Mouse (Mus musculus): Measurements from ENCODE around the gene Trim15.
A peak's percentile ranks its signal among the peaks of the same experiment; 100 is the strongest.
"Not testable (repeated sequence)": the region's sequence is repeated elsewhere in the genome, so short reads cannot be mapped to it uniquely, and the experiment has no call there.

Gene Trim15

DNA sequence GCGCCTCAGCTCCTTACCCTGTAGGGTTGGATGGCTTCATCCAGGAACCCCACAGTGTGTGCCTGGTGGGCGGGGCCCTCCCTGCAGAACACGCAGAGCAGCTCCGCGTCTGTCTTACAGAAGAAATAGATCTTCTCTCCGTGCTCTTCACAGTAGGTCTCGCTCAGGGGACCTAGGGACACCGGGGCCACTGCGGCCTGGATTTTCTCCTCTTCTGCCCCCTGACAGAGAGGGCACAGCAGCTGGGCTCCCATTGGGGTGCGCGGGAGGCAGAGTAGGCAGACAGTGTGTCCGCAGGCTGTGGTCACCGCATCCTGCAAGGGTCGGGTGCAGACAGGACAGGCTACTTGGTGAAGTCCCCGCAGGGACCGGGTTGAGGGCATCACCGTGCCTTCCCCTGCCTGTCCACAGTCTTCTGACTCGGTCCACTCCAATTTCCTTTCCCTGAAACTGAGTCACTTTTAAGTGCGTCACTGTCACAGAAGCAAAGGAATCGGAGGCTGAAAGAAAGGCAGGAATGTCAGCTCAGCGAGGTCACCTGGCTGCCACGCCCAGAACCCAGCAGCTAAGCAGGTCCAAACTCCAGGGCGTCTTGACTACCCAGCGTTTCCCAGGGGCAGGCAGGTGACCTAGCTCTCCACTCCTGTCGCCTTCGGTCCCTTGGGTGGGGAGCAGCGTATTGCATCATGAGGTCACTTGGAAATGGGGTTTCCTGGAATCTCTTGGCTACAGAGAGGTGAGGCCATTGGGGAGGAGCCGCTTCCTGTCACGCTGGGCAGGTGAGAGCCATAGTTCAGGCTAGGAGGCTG, at the start of gene Trim15:
Trim15 (minus strand) TSS at position 492 of the 809 bp plus-strand sequence.
- DNase-seq = no peak

GRCm38 (mm10) chr17:36915076-36915475, 48.1 kb upstream of the Trim15 start:
- DNase-seq = peak; percentile 53 to 71

DNA sequence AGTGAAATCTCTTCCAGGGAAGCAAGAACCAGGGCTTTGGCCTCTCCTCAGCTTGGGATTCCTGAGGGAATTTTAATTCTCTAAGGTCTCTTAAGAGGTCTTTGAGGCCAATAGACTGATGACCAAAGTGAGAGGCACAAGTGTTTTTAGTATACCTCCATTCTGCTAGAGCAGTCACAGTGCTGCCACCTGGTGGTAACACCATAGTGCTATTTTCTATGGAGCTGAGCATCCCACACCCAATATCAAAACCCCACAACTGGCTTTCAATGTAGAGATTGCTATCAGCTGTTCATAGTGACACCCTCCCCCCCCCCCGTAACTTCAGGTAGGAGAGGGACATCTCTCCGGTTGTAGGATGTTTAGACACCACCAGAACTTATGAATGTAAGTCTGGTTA, 47.1 kb upstream of the Trim15 start:
- DNase-seq = peak; percentile 81 to 83

DNA sequence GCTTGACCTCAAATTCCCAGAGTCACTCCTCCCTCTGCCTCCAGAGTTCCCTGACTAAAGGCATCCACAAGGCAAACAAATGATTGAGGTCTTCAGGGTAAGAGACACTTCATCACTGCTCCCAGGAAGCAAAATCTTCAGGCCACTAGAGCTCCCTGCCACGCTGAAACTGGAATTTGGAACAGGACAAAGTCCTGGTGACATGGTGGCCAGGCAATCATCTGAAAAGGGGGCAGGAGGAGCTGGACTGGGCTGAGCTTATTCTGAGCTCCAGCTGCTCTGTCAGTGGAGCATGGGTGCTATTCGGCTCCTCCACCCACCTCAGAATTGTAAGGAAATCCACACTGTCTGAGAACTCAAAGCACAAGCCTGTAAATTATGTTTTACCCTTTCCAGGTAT, 45.0 kb upstream of the Trim15 start:
- no peak for DNase-seq

- no peak for DNase-seq
Measured at GRCm38 (mm10) chr17:36909802-36910201, 42.8 kb upstream of the Trim15 start.

DNA sequence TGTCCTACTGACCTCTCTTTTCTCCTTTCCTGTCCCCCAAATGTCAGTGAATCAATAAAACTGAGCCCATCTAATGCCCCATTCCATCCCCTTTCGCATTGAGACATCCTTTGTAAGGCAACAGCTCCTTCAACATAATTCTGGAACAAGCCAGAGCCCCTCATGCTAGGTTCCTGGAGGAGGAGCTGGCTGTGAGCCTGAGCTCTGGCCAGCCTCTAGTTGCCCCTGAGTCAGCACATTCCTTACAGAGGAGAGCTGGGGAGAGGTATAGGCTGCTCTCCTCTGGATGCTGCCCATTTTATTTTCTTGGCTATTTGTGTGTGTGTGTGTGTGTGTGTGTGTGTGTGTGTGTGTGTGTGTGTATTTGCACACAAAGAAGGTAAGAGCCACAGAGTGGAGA, 41.2 kb upstream of the Trim15 start:
- DNase-seq = no peak

DNA sequence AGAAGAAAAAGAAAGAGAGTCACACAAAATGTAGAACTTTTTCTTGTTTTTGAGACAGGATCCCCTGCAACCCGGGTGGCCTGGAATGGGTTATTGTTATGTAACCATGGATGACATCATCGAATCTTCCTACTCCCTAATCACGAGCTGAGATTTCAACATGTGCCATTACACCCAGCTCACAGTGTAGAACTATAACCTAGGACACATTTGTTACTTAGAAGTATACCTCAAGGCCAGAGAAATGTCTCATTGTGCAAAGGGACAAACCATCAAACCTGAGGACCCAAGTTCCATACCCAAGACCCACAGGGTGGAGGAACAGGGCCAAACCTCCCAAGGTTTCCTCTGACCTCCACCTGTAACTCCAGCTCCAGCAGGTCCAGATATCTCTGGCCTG, 36.6 kb upstream of the Trim15 start:
- no peak for DNase-seq

GRCm38 (mm10) chr17:36900691-36901090, 33.7 kb upstream of the Trim15 start:
- no peak for DNase-seq

GRCm38 (mm10) chr17:36900001-36900400, 33.0 kb upstream of the Trim15 start:
- DNase-seq = no peak

DNA sequence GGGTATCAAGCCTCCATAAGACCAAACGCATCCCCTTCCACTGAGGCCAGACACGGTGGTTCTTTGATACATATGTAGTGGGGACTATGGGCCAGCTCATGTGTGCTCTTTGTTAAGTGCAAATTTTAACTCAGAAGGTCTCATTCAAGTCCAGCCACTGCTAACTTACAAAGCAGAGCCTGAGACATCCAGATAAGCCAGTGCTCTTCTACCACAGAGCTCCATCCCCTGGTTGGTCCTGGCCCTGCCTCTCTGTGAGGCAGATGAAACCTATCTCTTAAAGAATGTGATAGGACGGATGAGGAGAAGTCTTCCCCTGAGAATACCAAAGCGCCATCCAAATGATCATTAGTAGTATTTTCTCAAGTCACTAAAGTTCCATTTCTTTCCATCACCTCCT, 32.4 kb upstream of the Trim15 start:
- no peak for DNase-seq

DNA sequence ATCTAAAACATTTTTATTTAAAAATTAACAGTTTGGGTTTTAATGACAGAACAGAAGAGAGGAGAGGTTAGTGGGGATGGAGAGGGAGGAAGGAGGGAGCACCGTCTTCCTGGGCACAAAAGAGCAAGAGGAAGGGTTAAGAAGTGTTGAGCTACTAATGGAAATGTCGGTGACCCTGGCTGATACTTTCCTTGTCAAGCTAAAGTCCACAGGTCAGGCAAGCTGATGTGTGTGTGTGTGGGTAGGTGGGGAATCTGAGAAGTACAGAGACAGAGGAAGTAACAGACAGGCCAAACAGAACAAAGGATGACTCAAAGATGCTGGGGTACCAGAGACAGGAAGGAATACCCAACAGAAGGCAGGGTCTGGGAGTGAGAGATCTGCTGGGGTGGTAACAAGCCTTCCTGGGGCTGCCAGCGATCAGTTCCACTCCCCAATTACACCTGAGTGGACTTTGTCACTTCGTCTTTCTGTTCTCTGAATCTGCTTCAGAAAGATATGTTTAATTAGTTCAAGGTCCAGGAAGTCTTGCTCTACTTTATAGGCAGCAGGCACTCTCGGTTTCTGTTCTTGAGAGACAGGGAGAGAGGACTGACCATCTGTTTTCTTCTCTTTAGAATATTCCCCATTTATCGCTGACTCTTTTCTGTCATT, 30.7 kb upstream of the Trim15 start, which contains the start of gene Trim31:
Trim31 (plus strand) TSS at position 567 of the 654 bp plus-strand sequence.
- DNase-seq = no peak

- DNase-seq = no peak
Measured at GRCm38 (mm10) chr17:36897065-36897464, 30.1 kb upstream of the Trim15 start.

GRCm38 (mm10) chr17:36896583-36896982, 29.6 kb upstream of the Trim15 start:
- peak; percentile 45 to 50 for DNase-seq

- DNase-seq = no peak
Measured at GRCm38 (mm10) chr17:36893387-36893786, 26.4 kb upstream of the Trim15 start.

DNA sequence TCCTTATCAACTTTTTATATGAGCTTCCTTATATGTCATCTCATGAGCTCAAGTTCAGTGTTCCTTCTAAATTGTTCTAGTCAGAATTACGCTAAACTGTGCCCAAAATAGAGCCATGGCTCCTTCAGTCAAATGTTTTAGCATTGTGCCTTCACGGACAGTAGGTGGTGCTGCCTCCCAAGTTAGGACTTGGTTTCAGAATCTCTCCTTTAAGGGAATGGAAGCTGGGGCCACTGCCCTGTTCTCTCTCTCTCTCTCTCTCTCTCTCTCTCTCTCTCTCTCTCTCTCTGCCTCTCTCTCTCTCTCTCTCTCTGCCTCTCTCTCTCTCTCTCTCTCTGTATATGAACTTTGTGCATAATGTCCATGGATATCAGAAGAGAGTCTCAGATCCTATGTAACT, 25.4 kb upstream of the Trim15 start:
- DNase-seq = peak; percentile 27 to 42

- DNase-seq = not testable (repeated sequence)
Measured at GRCm38 (mm10) chr17:36891496-36891895, 24.5 kb upstream of the Trim15 start.

DNA sequence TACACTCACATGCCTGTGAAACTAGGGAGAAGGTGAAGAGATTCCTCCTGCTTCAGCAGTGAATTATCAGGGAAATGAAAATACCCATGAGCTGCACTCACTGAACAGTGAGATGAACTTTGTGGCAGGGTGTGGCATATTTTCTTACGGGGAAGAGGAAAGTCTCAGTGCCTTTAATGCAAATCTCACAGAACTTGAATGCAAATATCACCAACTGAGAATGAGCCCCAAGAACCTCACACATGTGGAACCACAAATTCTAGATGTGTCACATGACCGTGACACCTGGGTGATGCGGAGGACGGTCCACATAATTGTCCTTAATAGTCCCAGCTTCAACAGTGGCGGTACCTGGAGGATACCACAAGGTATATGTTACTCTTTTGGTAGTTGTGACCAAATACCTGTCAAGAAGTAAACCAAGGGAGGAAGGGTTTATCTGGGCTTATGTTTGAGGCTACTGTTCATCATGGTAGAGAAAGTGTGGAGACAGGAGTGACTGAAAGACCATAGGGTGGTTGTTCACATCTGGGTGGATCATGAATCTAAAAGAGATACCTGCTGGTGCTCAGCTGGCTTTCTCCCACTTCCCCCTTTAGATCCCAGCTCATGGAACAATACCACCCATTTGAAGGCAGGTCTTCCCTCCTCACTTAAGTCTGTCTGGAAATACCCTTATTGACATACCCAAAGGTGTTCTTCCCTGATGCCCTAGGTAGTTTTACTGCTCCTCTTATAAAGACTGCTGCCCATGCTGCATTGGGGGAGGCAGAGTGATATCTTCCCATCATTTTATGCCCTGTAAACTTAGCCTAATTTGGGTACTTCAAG, 23.3 kb upstream of the Trim15 start, which contains the start of gene Trim40:
Trim40 (minus strand) TSS at position 51 of the 831 bp plus-strand sequence.
- DNase-seq = no peak

- DNase-seq = no peak
Measured at GRCm38 (mm10) chr17:36885132-36885790, 18.3 kb upstream of the Trim15 start.

DNA sequence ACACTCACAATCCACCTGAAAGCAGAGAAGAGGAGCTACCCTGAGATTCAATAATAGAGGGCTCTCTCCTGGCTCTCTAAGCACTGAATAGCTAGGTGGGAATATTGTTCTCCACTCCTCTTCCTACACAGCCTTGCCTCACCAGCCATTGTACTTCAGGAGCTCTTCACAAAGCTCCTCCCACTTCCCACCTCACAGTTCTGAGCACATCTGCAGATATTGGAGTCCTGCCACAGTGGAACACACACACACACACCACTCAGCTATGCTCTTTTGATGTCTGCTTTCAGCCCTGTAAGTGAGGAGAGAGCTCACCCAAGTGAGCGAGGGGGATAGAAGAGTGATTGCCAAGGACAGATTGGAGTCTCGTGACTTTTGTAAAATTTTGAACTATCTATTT, 16.3 kb upstream of the Trim15 start:
- DNase-seq = no peak

DNA sequence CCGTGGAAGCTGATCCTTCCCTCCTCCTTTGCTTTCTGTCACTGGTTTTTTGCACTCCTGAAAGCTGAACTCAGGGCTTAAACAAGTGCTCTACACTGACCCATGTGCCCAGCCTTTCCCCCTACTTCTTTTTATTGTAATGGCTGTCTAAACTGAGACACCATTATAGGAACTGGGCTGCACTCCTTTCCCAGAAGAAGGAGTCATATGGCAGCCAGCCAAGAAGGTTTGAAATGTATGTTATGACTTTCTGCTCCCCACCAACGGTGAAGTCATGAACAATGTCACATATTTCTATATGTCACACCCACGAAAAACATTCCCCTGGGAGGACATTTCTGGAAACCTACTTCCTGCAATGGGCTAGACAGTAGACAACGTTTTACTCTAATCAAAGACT, 7.6 kb upstream of the Trim15 start:
- DNase-seq = no peak

- no peak for DNase-seq
Measured at GRCm38 (mm10) chr17:36869955-36870810, 3.2 kb upstream of the Trim15 start.

Measured in cerebellum, adult 18-20 months (tissue).